Mouse (Mus musculus) liver, adult 2 months (tissue): ENCODE data around the gene 1700028K03Rik.

Experiments used
- CTCF ChIP-seq: fragments of 200-500 bp; IDR thresholded peaks from 2 replicates; pipeline ENCODE4 v1.5.1; 2011; ENCODE audit warnings: low read depth, low read length, control low read depth
- POLR2A ChIP-seq: fragments of 200-500 bp; IDR thresholded peaks from 2 replicates; pipeline ENCODE4 v1.6.1; 2011; ENCODE audit warnings: low read length, control low read depth; ENCODE audit not compliant: insufficient read depth; ENCODE audit errors: extremely low read depth

DNA sequence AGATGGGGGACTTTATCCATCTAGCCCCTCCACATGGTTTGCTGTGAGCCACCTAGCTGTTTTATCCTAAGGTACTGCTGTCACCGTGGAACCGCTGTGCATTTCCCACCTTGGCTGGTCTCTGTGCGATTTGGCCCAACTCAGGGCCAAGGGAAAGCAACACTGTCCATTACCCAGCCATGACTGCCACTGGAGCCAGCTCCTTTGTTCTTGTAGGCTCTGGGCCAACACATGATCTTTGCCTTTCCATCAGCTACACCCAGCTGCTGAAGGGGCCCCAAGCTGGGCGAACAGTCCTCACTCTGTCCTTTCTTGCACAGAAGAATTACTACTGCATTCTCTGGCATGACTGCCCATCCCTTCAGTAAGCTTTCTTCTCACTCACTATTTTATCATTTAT, 15.9 kb upstream of the 1700028K03Rik start:
- TF ChIP-seq CTCF (no peak), POLR2A (no peak)
